Mouse (Mus musculus): ENCODE measurements around the gene Gm17545. TPM values are rescaled to one million over a fixed set of nuclear protein-coding genes. Genes with fewer than 3 reads are reported as not detected.
"Not testable (repeated sequence)": the region's sequence is repeated elsewhere in the genome, so short reads cannot be mapped to it uniquely, and the experiment has no call there.

Gm17545 gene
- not detected in 2 replicates for polyA plus RNA-seq (2016; fragmentation: Nextera tagmentation; extraction: Ambion mirVana)

DNA sequence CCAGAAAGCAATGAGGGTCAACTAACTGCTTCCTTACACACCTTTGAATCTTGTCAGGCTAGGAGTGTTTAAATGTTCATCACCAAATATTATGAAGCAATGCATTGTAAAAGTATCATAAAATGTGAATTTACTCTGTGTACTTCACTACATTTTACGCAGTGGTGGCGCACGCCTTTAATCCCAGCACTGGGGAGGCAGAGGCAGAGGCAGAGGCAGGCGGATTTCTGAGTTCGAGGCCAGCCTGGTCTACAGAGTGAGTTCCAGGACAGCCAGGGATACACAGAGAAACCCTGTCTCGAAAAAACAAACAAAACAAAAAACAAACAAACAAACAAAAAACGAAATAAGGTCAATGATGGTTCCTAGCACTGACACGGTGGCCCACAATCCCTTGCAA lies at the start of gene Gm17545:
Gene Gm17545 (plus strand): TSS at position 301 of the 400 bp plus-strand sequence.
- 91% methylated on average over 8 of the region's 8 CpGs for WGBS

DNA sequence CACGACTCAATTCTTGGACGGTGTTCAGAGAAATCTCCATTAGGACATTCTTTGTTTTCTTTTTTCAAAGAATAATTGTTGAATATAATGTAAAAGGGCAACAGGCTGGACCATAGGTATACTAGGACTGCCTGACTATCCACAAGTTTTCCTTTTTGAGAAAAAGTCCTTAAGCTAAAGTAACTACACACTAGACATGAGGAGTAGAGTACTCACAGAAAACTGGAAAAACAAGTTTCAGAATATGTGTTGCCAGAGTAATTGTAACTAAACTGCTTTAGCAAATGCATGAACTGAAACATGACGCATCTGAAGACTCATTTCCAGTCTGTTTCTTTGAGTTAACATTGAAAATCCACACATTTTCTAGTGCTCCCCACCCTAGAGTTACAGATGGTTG lies 48.7 kb upstream of the Gm17545 start:
- H3K4me3 ChIP-seq: no peak overlapping the region
- 82% methylated on average over 3 of the region's 3 CpGs for WGBS
- H3K27me3 ChIP-seq (ENCODE audit: low read depth, poor library complexity, severe bottlenecking): no peaks in the 10 kb centered on the region
- H3K4me1 ChIP-seq: no peaks in the 10 kb centered on the region
- no peaks in the 10 kb centered on the region for H3K9me3 ChIP-seq (replicated peaks)
- H3K36me3 ChIP-seq: no peaks in the 10 kb centered on the region
- DNase-seq (ENCODE audit: low spot score): no peak
- no peak overlapping the region for H3K27ac ChIP-seq (replicated peaks)

More for the DNA sequence above, at the start of gene Gm17545:
- not testable (repeated sequence) for H3K27me3 ChIP-seq (ENCODE audit: low read depth, poor library complexity, severe bottlenecking); DNase-seq (ENCODE audit: low spot score); H3K9me3 ChIP-seq (replicated peaks); H3K4me3 ChIP-seq; H3K27ac ChIP-seq (replicated peaks); H3K4me1 ChIP-seq
- peaks cover 89% of the 10 kb centered on the region for H3K36me3 ChIP-seq

DNA sequence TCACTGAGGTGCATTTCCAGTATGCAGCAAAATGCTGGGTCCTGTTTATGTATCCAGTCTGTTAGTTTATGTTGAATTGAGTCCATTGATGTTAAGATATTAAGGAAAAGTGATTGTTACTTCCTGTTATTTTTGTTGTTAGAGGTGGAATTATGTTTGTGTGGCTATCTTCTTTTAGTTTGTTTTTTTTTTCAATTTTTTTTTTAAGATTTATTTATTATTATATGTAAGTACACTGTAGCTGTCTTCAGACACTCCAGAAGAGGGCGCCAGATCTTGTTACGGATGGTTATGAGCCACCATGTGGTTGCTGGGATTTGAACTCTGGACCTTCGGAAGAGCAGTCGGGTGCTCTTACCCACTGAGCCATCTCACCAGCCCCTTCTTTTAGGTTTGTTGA lies 46.5 kb upstream of the Gm17545 start:
- H3K27me3 ChIP-seq (ENCODE audit: low read depth, poor library complexity, severe bottlenecking); H3K4me1 ChIP-seq; H3K9me3 ChIP-seq (replicated peaks); H3K4me3 ChIP-seq; H3K27ac ChIP-seq (replicated peaks); DNase-seq (ENCODE audit: low spot score); H3K36me3 ChIP-seq: not testable (repeated sequence)
- WGBS: 83% methylated on average over 4 of the region's 4 CpGs

DNA sequence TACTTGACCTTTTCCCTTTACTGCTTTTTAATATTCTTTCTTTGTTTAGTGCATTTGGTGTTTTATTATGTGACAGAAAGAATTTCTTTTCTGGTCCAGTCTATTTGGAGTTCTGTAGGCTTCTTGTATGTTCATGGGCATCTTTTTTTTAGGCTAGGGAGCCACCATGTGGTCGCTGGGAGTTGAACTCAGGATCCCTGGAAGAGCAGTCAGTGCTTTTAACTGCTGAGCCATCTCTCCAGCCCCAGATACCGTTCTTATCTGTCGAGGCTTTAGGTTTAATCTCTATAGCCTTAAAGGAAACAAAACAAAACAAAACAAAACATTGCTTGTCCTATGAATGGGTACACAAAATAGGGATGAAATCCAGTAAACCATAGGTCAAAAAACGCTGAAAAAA lies 45.7 kb upstream of the Gm17545 start:
- 29% methylated on average over 4 of the region's 4 CpGs for WGBS

DNA sequence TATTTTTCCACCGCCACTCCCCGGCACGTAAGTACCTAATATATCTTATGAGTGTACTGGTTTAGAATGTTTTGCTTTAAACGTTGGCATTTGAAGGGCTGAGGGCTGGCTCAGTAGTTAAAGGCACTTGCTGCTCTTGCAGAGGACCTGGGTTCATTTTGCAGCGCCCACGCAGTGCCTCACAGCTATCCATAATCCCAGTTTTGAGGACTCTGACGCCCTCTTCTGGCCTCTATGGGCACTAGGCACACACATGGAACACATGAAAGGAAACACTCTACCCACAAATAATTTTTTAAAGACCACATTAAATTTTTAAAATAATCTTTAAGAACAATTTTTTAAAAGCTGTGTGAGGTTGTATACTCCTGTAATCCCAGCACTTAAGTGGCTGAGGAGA lies 44.6 kb upstream of the Gm17545 start:
- H3K27ac ChIP-seq (replicated peaks): no peak overlapping the region
- H3K4me1 ChIP-seq: peaks cover 9% of the 10 kb centered on the region; the same call in 1 of the 2 replicates
- 76% methylated on average over 7 of the region's 7 CpGs for WGBS
- no peak overlapping the region for H3K4me3 ChIP-seq
- no peak for DNase-seq (ENCODE audit: low spot score)
- H3K9me3 ChIP-seq (replicated peaks): no peaks in the 10 kb centered on the region
- H3K27me3 ChIP-seq (ENCODE audit: low read depth, poor library complexity, severe bottlenecking): peaks cover 11% of the 10 kb centered on the region
- no peaks in the 10 kb centered on the region for H3K36me3 ChIP-seq

More for the DNA sequence above, 45.7 kb upstream of the Gm17545 start:
- not testable (repeated sequence) for H3K9me3 ChIP-seq (replicated peaks); DNase-seq (ENCODE audit: low spot score); H3K27me3 ChIP-seq (ENCODE audit: low read depth, poor library complexity, severe bottlenecking); H3K36me3 ChIP-seq; H3K4me3 ChIP-seq; H3K27ac ChIP-seq (replicated peaks); H3K4me1 ChIP-seq

DNA sequence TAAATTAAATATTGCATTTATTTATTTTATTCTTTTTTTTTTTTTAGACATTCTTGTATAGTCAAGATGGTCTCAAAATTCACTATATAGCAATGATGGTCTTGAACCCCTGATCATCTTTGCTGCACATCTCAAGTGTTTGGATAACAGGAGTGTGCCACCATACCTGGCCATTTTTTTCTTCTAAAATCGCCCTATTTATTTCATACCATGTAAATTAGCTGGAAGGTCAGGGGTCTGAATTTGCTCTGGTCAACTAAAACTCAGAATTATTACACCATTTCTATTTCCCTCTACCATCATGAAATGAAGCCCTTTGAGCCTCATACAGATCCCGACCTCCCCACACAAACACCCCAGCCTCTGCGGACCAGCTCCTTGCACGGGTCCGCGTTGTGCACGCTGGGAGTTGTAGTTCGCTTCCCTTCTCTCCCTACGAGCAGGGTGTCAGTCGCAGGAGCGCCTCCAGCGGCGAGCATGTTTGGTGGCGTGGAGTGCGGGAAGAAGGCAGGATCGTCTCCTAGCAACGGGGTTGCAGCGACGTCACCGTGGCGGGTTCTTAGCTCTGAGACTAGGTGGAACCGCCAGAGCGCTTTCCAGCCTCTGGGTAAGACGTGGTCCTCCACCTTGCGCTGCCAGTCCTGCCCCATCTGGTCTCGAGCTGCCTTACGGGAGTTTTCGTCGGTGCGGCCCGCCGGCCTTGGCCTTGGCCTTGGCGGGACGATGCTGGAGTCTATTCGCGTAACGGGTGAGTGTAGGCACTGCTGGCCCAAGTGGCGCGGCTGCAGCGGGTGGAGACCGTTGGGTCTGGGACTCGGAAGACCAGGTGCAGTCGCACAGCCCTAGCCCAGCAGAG lies 42.9 kb upstream of the Gm17545 start, which contains the start of gene 9530077C05Rik:
Gene 9530077C05Rik (plus strand): TSS at position 512 of the 856 bp plus-strand sequence.
- H3K4me3 ChIP-seq: peak within 1 kb of the TSS; percentile 65
- DNase-seq (ENCODE audit: low spot score): peak; percentile 97
- H3K27me3 ChIP-seq (ENCODE audit: low read depth, poor library complexity, severe bottlenecking): peaks cover 12% of the 10 kb centered on the region
- H3K36me3 ChIP-seq: no peaks in the 10 kb centered on the region
- H3K9me3 ChIP-seq (replicated peaks): no peaks in the 10 kb centered on the region
- peaks cover 10% of the 10 kb centered on the region; the same call in 1 of the 2 replicates for H3K4me1 ChIP-seq
- peak within 1 kb of the TSS; percentile 86 for H3K27ac ChIP-seq (replicated peaks)
- WGBS: 1% methylated on average over 43 of the region's 43 CpGs

DNA sequence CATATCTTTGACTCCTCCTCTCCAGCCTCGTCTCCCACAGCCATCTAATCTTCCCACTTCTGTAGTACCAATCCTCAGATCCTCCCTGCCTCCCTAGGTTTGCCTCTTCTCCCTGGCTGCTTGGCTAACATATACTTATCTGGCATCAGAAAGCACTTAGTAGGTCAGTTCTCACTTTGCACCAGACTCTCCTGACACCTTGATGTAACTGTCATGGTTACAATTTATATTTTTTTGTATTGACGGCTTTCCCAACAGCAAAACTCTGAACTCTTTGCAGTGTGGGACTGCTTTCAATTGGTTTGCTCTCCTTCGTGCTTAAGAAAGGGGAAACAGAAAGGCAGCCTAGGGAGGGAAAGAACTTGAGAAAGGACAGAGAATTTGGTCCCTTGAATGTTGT lies 37.9 kb upstream of the Gm17545 start:
- no peak for DNase-seq (ENCODE audit: low spot score)
- WGBS: 81% methylated on average over 3 of the region's 3 CpGs
- no peak overlapping the region for H3K27ac ChIP-seq (replicated peaks)
- H3K9me3 ChIP-seq (replicated peaks): no peaks in the 10 kb centered on the region
- peaks cover 12% of the 10 kb centered on the region for H3K27me3 ChIP-seq (ENCODE audit: low read depth, poor library complexity, severe bottlenecking)
- H3K4me1 ChIP-seq: peaks cover 23% of the 10 kb centered on the region
- H3K36me3 ChIP-seq: no peaks in the 10 kb centered on the region
- H3K4me3 ChIP-seq: no peak overlapping the region

DNA sequence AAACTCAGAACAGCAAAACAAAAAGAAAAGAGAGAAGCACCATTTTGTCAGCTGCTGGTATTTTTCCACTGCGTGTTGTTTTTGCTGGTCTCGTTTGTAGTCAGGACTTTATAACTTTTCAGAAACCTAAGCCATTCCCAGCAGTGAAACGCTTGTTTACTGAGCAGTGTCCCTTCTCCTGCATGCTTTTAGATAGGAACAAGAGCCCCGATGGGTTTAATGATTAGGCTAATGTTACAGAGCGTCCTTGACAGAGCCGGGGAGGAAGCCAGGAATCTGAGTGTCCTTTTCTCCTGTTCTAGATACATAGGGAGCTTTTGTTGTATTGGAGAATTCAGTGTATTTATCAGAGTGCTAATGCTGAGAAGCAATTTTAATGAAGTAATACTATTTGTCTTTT lies 36.5 kb upstream of the Gm17545 start:
- Histone ChIP-seq H3K27ac (replicated peaks) (no peak overlapping the region), H3K27me3 (ENCODE audit: low read depth, poor library complexity, severe bottlenecking) (peaks cover 5% of the 10 kb centered on the region; the same call in 1 of the 2 replicates), H3K4me3 (no peak overlapping the region), H3K9me3 (replicated peaks) (no peaks in the 10 kb centered on the region), H3K36me3 (no peaks in the 10 kb centered on the region), H3K4me1 (peaks cover 18% of the 10 kb centered on the region)
- 70% methylated on average over 6 of the region's 6 CpGs for WGBS
- DNase-seq (ENCODE audit: low spot score): no peak

DNA sequence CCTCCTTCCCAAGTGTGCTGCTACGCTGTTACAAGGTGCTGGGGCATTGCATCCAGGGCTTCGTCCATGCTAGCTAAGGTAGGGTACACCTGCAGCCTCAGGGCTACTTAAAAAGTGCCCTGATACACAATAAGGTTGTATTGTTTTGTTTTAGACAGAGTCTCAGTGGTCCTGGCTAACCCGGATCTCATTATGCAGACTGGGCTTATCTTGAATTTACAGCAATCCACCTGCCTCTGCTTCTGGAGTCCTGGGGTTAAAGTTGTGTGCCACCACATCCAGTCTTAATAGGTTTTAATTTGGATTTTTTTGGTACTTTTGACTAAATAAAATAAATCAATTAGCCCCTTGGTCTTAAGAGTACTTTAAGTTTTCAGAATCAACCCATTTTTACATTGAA lies 34.2 kb upstream of the Gm17545 start:
- Histone ChIP-seq H3K9me3 (replicated peaks) (no peaks in the 10 kb centered on the region), H3K36me3 (no peaks in the 10 kb centered on the region), H3K4me1 (peaks cover 14% of the 10 kb centered on the region), H3K27me3 (ENCODE audit: low read depth, poor library complexity, severe bottlenecking) (no peaks in the 10 kb centered on the region), H3K4me3 (no peak overlapping the region), H3K27ac (replicated peaks) (no peak overlapping the region)
- no peak for DNase-seq (ENCODE audit: low spot score)
- WGBS: 83% methylated on average over 3 of the region's 3 CpGs

DNA sequence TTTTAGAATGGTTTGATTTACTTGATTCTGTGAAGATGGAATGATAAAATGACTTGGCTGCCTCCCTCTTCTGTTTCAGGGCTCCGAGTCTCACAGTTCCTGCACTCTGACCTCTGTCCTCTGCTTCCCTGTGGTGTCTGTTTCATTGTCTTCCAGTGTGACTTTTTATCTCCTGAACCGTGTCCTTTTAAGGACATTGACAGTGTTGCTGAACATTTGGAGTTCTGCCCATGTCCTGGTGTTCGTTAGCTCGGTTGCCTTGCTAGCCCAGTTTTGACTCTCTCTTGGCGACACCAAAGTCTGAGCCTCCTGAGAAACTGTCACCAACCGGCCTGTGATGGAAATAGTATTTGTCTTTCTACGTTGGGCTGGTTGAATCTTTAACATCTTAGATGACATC lies 33.6 kb upstream of the Gm17545 start:
- H3K4me3 ChIP-seq: no peak overlapping the region
- H3K27ac ChIP-seq (replicated peaks): no peak overlapping the region
- no peaks in the 10 kb centered on the region for H3K27me3 ChIP-seq (ENCODE audit: low read depth, poor library complexity, severe bottlenecking)
- H3K9me3 ChIP-seq (replicated peaks): no peaks in the 10 kb centered on the region
- H3K36me3 ChIP-seq: no peaks in the 10 kb centered on the region
- 30% methylated on average over 7 of the region's 7 CpGs for WGBS
- H3K4me1 ChIP-seq: peaks cover 14% of the 10 kb centered on the region
- no peak for DNase-seq (ENCODE audit: low spot score)

DNA sequence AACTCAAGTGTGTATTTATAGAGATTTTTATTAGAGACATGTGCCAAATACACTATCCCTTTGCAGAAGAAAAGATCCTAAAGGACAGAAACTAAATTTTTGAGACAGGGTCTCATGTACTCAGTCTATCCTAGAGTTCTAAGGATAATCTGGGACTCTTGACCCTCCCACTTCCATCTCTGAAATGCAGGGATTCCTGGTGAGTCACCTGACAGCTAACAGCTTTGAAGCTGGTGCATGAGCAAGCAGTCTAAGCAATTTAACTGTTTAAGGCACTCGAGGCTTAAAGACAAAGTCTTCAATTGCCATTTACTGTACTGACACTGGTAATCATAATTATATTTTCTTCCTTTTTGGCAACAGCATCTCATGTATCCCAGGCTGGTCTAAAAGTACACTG lies 31.5 kb upstream of the Gm17545 start:
- no peaks in the 10 kb centered on the region for H3K9me3 ChIP-seq (replicated peaks)
- no peaks in the 10 kb centered on the region for H3K27me3 ChIP-seq (ENCODE audit: low read depth, poor library complexity, severe bottlenecking)
- no peak overlapping the region for H3K27ac ChIP-seq (replicated peaks)
- peaks cover 14% of the 10 kb centered on the region for H3K4me1 ChIP-seq
- 77% methylated on average over 1 of the region's 1 CpGs for WGBS
- H3K36me3 ChIP-seq: no peaks in the 10 kb centered on the region
- no peak overlapping the region for H3K4me3 ChIP-seq
- no peak for DNase-seq (ENCODE audit: low spot score)

DNA sequence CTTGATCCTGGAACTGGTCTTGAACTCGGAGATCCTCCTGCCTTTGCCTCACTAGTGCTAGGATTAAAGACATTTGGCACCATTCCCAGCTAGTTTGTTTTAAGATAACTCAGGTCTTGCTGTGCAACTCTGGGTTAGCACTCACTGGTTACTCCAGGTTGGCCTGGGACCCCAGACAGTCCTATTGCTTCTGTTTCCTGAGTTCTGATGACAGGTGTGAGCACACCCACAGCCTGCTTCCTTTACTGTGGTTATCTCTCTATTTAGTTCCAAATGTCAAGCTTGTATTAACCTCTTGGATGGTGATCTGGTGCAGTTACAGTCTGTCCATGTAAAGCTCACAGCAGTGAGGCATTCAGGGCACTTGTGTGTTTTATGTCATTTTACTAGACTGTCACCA lies 30.6 kb upstream of the Gm17545 start:
- Histone ChIP-seq H3K4me1 (peaks cover 23% of the 10 kb centered on the region), H3K9me3 (replicated peaks) (no peaks in the 10 kb centered on the region), H3K4me3 (no peak overlapping the region), H3K27me3 (ENCODE audit: low read depth, poor library complexity, severe bottlenecking) (no peaks in the 10 kb centered on the region), H3K27ac (replicated peaks) (no peak overlapping the region), H3K36me3 (no peaks in the 10 kb centered on the region)
- WGBS: 78% methylated on average over 1 of the region's 1 CpGs
- no peak for DNase-seq (ENCODE audit: low spot score)

DNA sequence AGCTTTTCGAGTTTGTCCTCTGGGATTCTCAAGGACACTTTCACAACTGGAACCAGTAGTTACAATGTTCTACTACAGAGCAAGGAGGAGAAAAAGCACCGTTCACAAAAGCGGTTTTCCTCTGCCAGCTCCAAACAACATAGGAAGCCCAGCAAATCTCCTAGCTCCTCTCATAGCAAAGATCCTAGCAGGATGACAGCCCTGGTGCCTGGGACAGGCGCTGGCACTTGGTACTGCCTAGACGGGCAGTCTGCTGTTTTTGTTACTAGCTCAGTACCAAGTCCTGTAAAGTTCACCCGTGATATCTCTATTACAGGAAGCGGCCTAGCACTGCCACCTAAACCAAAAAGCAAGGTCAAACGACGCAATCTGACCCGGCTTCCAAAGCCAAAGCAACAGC lies 29.9 kb upstream of the Gm17545 start:
- no peaks in the 10 kb centered on the region for H3K9me3 ChIP-seq (replicated peaks)
- 85% methylated on average over 10 of the region's 10 CpGs for WGBS
- no peaks in the 10 kb centered on the region for H3K36me3 ChIP-seq
- no peak overlapping the region for H3K4me3 ChIP-seq
- peaks cover 30% of the 10 kb centered on the region for H3K4me1 ChIP-seq
- H3K27me3 ChIP-seq (ENCODE audit: low read depth, poor library complexity, severe bottlenecking): no peaks in the 10 kb centered on the region
- H3K27ac ChIP-seq (replicated peaks): no peak overlapping the region
- no peak for DNase-seq (ENCODE audit: low spot score)

Data from midbrain, embryonic 10.5 days (tissue).